Mouse (Mus musculus) heart, adult 2 months (tissue): ENCODE data around the gene Socs3. TPM values are rescaled to one million over a fixed set of nuclear protein-coding genes. Genes with fewer than 3 reads are reported as not detected.

Source experiments
- DNase-seq, 2 experiments: peaks; one replicate each; pipeline ENCODE4 v3.0.0; 2021
- H3K27ac ChIP-seq: fragments of 200-600 bp; 2 replicates; pipeline ENCODE4 v1.8.1; 2022
- H3K27me3 ChIP-seq: fragments of 200-500 bp; 2 replicates; pipeline ENCODE4 v1.6.1; 2012; ENCODE audit warnings: mild to moderate bottlenecking, low read length, inconsistent platforms, mixed read lengths; ENCODE audit not compliant: control insufficient read depth, insufficient read depth
- H3K36me3 ChIP-seq: fragments of 200-500 bp; 2 replicates; pipeline ENCODE4 v1.6.1; 2012; ENCODE audit warnings: low read length, inconsistent platforms; ENCODE audit not compliant: control insufficient read depth, insufficient read depth
- H3K4me1 ChIP-seq: fragments of 200-500 bp; 2 replicates; pipeline ENCODE4 v1.6.1; 2011; ENCODE audit warnings: low read length; ENCODE audit not compliant: control insufficient read depth, insufficient read depth
- H3K4me3 ChIP-seq: fragments of 200-600 bp; 2 replicates; pipeline ENCODE4 v1.8.1; 2022
- H3K79me2 ChIP-seq: fragments of 200-500 bp; replicated peaks from 2 replicates; pipeline ENCODE4 v1.6.1; 2012; ENCODE audit warnings: mild to moderate bottlenecking, inconsistent platforms, low read length, moderate library complexity, mixed read lengths; ENCODE audit not compliant: control insufficient read depth, insufficient read depth
- H3K9ac ChIP-seq: fragments of 200-500 bp; 2 replicates; pipeline ENCODE4 v1.6.1; 2012; ENCODE audit warnings: low read depth, mild to moderate bottlenecking, control low read depth, inconsistent platforms, low read length, mixed read lengths
- CTCF ChIP-seq: fragments of 200-600 bp; IDR thresholded peaks from 2 replicates; pipeline ENCODE4 v1.8.1; 2022; ENCODE audit warnings: antibody characterized with exemption, mild to moderate bottlenecking, moderate library complexity
- EP300 ChIP-seq: fragments of 200-500 bp; IDR thresholded peaks from 2 replicates; pipeline ENCODE4 v1.6.1; 2011; ENCODE audit warnings: low read depth, low read length, control low read depth; ENCODE audit not compliant: insufficient read depth
- POLR2A ChIP-seq: fragments of 200-500 bp; IDR thresholded peaks from 2 replicates; pipeline ENCODE4 v1.6.1; 2011; ENCODE audit warnings: mild to moderate bottlenecking, low read depth, low read length, control low read depth; ENCODE audit not compliant: insufficient read depth
- WGBS: fragments of 180-500 bp; shearing (Covaris S2); methylation state at CpG from one replicate; pipeline ENCODE4 v1.1.7; 2018; 5-methylcytosine and 5-hydroxymethylcytosine counted together
- intact Hi-C: fragments of 180-260 bp; cut with DNase I; formaldehyde crosslinking; loops from one replicate; pipeline ENCODE4 v1.15.1; 2025
- polyA plus RNA-seq: library from polyadenylated mRNA; depleted of rRNA; stranded (reverse); fragments of >200 nt; gene quantifications from 2 replicates; pipeline ENCODE4 v1.2.3, GENCODE M21; 2012
- total RNA-seq, 2 experiments: library from RNA; stranded (reverse); gene quantifications; 2 replicates each; pipeline ENCODE4 v1.2.3; 2021

Gene Socs3
- total and polyA plus RNA-seq, 3 experiments, result 2.8 to 4.5 (median 4.4) TPM

GRCm38 (mm10) chr11:117932195-117932594, 37.7 kb downstream of the Socs3 start:
- H3K9ac ChIP-seq, result no peak overlapping the region
- H3K4me3 ChIP-seq, result no peak overlapping the region
- H3K36me3 ChIP-seq, result no peaks in the 10 kb centered on the region
- peaks cover 23% of the 10 kb centered on the region for H3K4me1 ChIP-seq
- TF ChIP-seq POLR2A (no peak), EP300 (no peak), CTCF (no peak)
- 63% methylated on average over 4 of the region's 4 CpGs for WGBS
- intact Hi-C loops, result loop anchor here (2.0 kb wide), 1 partner anchor 31 kb away; no protein-coding TSS in a partner anchor
- H3K79me2 ChIP-seq, result no peaks in the 10 kb centered on the region
- no peaks in the 10 kb centered on the region for H3K27me3 ChIP-seq
- peak overlapping the region; percentile 36; the same call in 1 of the 2 replicates for H3K27ac ChIP-seq
- peak; percentile 69 to 75 for DNase-seq

GRCm38 (mm10) chr11:117931576-117931975, 38.3 kb downstream of the Socs3 start:
- Histone ChIP-seq H3K36me3 (no peaks in the 10 kb centered on the region), H3K27ac (no peak overlapping the region; the same call in 1 of the 2 replicates), H3K79me2 (no peaks in the 10 kb centered on the region), H3K4me3 (no peak overlapping the region), H3K9ac (no peak overlapping the region), H3K27me3 (no peaks in the 10 kb centered on the region), H3K4me1 (peaks cover 22% of the 10 kb centered on the region)
- TF ChIP-seq EP300, result no peak
- TF ChIP-seq CTCF, result no peak
- no peak for TF ChIP-seq POLR2A
- intact Hi-C loops, result no loop called here
- 89% methylated on average over 6 of the region's 6 CpGs for whole genome bisulfite sequencing
- no peak for DNase-seq

- intact Hi-C loops, result no loop called here
- no peaks in the 10 kb centered on the region for H3K79me2 ChIP-seq
- TF ChIP-seq CTCF (no peak), POLR2A (no peak), EP300 (no peak)
- H3K9ac ChIP-seq, result peak overlapping the region; percentile 53
- peak overlapping the region; percentile 53 for H3K4me3 ChIP-seq
- no peaks in the 10 kb centered on the region for H3K27me3 ChIP-seq
- H3K36me3 ChIP-seq, result no peaks in the 10 kb centered on the region
- peak overlapping the region; percentile 33; the same call in 1 of the 2 replicates for H3K27ac ChIP-seq
- H3K4me1 ChIP-seq, result peaks cover 15% of the 10 kb centered on the region
- 4% methylated on average over 47 of the region's 48 CpGs for WGBS
- DNase-seq, result peak; percentile 75 to 77
These were observed 39.0 kb downstream of the Socs3 start for GRCm38 (mm10) chr11:117930781-117931338.

GRCm38 (mm10) chr11:117925541-117925940, 44.3 kb downstream of the Socs3 start:
- no peak for DNase-seq
- Histone ChIP-seq H3K27ac (no peak overlapping the region), H3K4me1 (no peaks in the 10 kb centered on the region; the same call in 1 of the 2 replicates), H3K79me2 (no peaks in the 10 kb centered on the region), H3K27me3 (no peaks in the 10 kb centered on the region), H3K36me3 (no peaks in the 10 kb centered on the region), H3K9ac (no peak overlapping the region), H3K4me3 (no peak overlapping the region)
- intact Hi-C loops, result no loop called here
- 98% methylated on average over 1 of the region's 1 CpGs for WGBS
- no peak for TF ChIP-seq EP300
- TF ChIP-seq CTCF, result no peak
- no peak for TF ChIP-seq POLR2A

- peaks cover 1% of the 10 kb centered on the region for H3K4me1 ChIP-seq
- H3K36me3 ChIP-seq, result no peaks in the 10 kb centered on the region
- intact Hi-C loops, result no loop called here
- no peak overlapping the region for H3K9ac ChIP-seq
- DNase-seq, result no peak
- H3K4me3 ChIP-seq, result no peak overlapping the region
- H3K27ac ChIP-seq, result no peak overlapping the region
- H3K27me3 ChIP-seq, result no peaks in the 10 kb centered on the region
- 72% methylated on average over 6 of the region's 6 CpGs for WGBS
- TF ChIP-seq CTCF (no peak), POLR2A (no peak), EP300 (no peak)
- no peaks in the 10 kb centered on the region for H3K79me2 ChIP-seq
These were observed 45.4 kb downstream of the Socs3 start for GRCm38 (mm10) chr11:117924466-117924865.

- Histone ChIP-seq H3K27ac (no peak overlapping the region), H3K4me3 (no peak overlapping the region), H3K4me1 (peaks cover 2% of the 10 kb centered on the region), H3K36me3 (no peaks in the 10 kb centered on the region), H3K9ac (no peak overlapping the region), H3K27me3 (no peaks in the 10 kb centered on the region), H3K79me2 (no peaks in the 10 kb centered on the region)
- intact Hi-C loops, result no loop called here
- DNase-seq, result no peak
- TF ChIP-seq CTCF (no peak), POLR2A (no peak), EP300 (no peak)
- WGBS, result 74% methylated on average over 11 of the region's 11 CpGs
These were observed 46.6 kb downstream of the Socs3 start for GRCm38 (mm10) chr11:117923279-117923678.
